Mouse (Mus musculus): ENCODE measurements around the gene Mup7. TPM values are rescaled to one million over a fixed set of nuclear protein-coding genes. Genes with fewer than 3 reads are reported as not detected.
"Not testable (repeated sequence)": the region's sequence is repeated elsewhere in the genome, so short reads cannot be mapped to it uniquely, and the experiment has no call there.

The Mup7 gene
- not detected in 2 replicates for polyA plus RNA-seq (2011; ENCODE audit: insufficient read depth, insufficient read length, low read depth, missing spikeins)

- H3K4me1 ChIP-seq (ENCODE audit: control insufficient read depth, insufficient read depth, low read length); H3K9me3 ChIP-seq (replicated peaks; ENCODE audit: control insufficient read depth, insufficient read depth, low read length, poor library complexity, severe bottlenecking); H3K4me3 ChIP-seq (ENCODE audit: low read depth, low read length); H3K36me3 ChIP-seq (ENCODE audit: control insufficient read depth, insufficient read depth, low read length, poor library complexity, severe bottlenecking); H3K9ac ChIP-seq (ENCODE audit: low read depth, poor library complexity, severe bottlenecking); H3K27ac ChIP-seq (ENCODE audit: insufficient read depth, low read length); H3K27me3 ChIP-seq (ENCODE audit: control insufficient read depth, insufficient read depth, low read length, poor library complexity, severe bottlenecking): not testable (repeated sequence)
Measured at GRCm38 (mm10) chr4:60070375-60070774, at the start of gene Mup7. TSS of gene Mup7 (minus strand) at chr4:60070475.

- H3K4me1 ChIP-seq (ENCODE audit: control insufficient read depth, insufficient read depth, low read length); H3K27ac ChIP-seq (ENCODE audit: insufficient read depth, low read length); H3K9ac ChIP-seq (ENCODE audit: low read depth, poor library complexity, severe bottlenecking); H3K27me3 ChIP-seq (ENCODE audit: control insufficient read depth, insufficient read depth, low read length, poor library complexity, severe bottlenecking); H3K36me3 ChIP-seq (ENCODE audit: control insufficient read depth, insufficient read depth, low read length, poor library complexity, severe bottlenecking); H3K9me3 ChIP-seq (replicated peaks; ENCODE audit: control insufficient read depth, insufficient read depth, low read length, poor library complexity, severe bottlenecking); H3K4me3 ChIP-seq (ENCODE audit: low read depth, low read length): not testable (repeated sequence)
Measured at GRCm38 (mm10) chr4:60079865-60080264, 9.6 kb upstream of the Mup7 start.

- not testable (repeated sequence) for H3K36me3 ChIP-seq (ENCODE audit: control insufficient read depth, insufficient read depth, low read length, poor library complexity, severe bottlenecking); H3K9me3 ChIP-seq (replicated peaks; ENCODE audit: control insufficient read depth, insufficient read depth, low read length, poor library complexity, severe bottlenecking); H3K27me3 ChIP-seq (ENCODE audit: control insufficient read depth, insufficient read depth, low read length, poor library complexity, severe bottlenecking); H3K4me3 ChIP-seq (ENCODE audit: low read depth, low read length); H3K4me1 ChIP-seq (ENCODE audit: control insufficient read depth, insufficient read depth, low read length); H3K27ac ChIP-seq (ENCODE audit: insufficient read depth, low read length); H3K9ac ChIP-seq (ENCODE audit: low read depth, poor library complexity, severe bottlenecking)
Measured at GRCm38 (mm10) chr4:60029334-60030111, 40.8 kb downstream of the Mup7 start.

- not testable (repeated sequence) for H3K27me3 ChIP-seq (ENCODE audit: control insufficient read depth, insufficient read depth, low read length, poor library complexity, severe bottlenecking); H3K4me1 ChIP-seq (ENCODE audit: control insufficient read depth, insufficient read depth, low read length); H3K36me3 ChIP-seq (ENCODE audit: control insufficient read depth, insufficient read depth, low read length, poor library complexity, severe bottlenecking); H3K4me3 ChIP-seq (ENCODE audit: low read depth, low read length); H3K27ac ChIP-seq (ENCODE audit: insufficient read depth, low read length); H3K9ac ChIP-seq (ENCODE audit: low read depth, poor library complexity, severe bottlenecking); H3K9me3 ChIP-seq (replicated peaks; ENCODE audit: control insufficient read depth, insufficient read depth, low read length, poor library complexity, severe bottlenecking)
Measured at GRCm38 (mm10) chr4:60020141-60020540, 50.1 kb downstream of the Mup7 start.

Other genes starting within 250 kb of the Mup7 start
- gene Slc46a2, start 155.4 kb downstream of the Mup7 start, polyA plus RNA-seq (2011; ENCODE audit: insufficient read depth, insufficient read length, low read depth, missing spikeins) = not detected in 2 replicates
- not detected in 2 replicates for gene Mup4, start 109.8 kb downstream of the Mup7 start, polyA plus RNA-seq (2011; ENCODE audit: insufficient read depth, insufficient read length, low read depth, missing spikeins)
- gene Mup6, start 106.2 kb downstream of the Mup7 start, polyA plus RNA-seq (2011; ENCODE audit: insufficient read depth, insufficient read length, low read depth, missing spikeins) = 15.3 and 19.4 TPM in 2 replicates
- gene Mup2, start 83.8 kb upstream of the Mup7 start, polyA plus RNA-seq (2011; ENCODE audit: insufficient read depth, insufficient read length, low read depth, missing spikeins) = not detected in 2 replicates
- gene Mup8, start 152.1 kb upstream of the Mup7 start, polyA plus RNA-seq (2011; ENCODE audit: insufficient read depth, insufficient read length, low read depth, missing spikeins) = not detected in 2 replicates

Data from ES-Bruce4 (cell line).